Mouse (Mus musculus) liver, adult 2 months (tissue): Measurements from ENCODE around the gene Krt75.

Experiments
- CTCF ChIP-seq: fragments of 200-500 bp; IDR thresholded peaks from 2 replicates; pipeline ENCODE4 v1.5.1; 2011; ENCODE audit warnings: low read depth, low read length, control low read depth
- POLR2A ChIP-seq: fragments of 200-500 bp; IDR thresholded peaks from 2 replicates; pipeline ENCODE4 v1.6.1; 2011; ENCODE audit warnings: low read length, control low read depth; ENCODE audit not compliant: insufficient read depth; ENCODE audit errors: extremely low read depth

- TF ChIP-seq CTCF (no peak), POLR2A (no peak)
These were observed 10.8 kb upstream of the Krt75 start for GRCm38 (mm10) chr15:101584456-101584855.
